Mouse (Mus musculus): ENCODE measurements around the gene Cnksr2.

Gene Cnksr2

DNA sequence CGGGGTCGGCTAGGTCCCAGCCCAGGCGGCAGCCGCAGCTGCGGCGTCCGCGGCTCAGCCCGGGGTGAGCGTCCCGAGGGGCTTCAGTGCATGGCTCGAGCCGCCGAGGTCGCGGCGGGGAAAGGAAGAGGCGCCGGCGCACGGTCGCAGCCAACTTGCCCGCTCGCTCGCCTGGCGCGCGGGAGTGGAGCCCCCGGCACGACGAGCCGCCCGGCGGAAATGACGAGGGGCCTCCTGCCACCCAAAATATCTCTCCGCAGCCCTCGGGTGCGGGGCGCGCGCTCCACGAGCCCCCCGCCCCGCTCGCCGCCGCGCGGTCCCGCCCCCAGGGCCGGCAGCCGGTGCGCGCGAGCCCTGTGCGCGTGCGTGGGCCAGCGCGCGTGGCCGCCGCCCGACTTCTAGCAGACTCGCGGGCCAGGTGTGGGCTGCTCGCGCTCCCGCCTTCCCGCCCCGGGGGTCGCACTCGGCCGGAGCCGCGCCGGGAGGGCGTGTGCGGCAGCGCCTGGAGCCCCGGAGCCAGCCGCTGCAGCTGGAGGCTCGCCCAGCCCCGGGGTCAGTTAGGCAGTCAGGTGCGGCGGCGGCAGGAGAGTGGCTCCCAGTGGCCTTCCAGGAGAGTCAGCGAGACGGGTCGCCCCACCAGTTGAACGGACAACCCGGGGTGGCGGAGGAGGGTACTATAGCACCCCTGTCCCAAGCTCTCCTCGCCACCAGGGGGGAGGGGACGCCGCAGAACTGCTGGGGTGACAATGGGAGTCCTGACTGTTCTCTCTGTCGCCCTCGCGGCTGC lies at the start of gene Cnksr2:
Gene Cnksr2, minus strand, starts transcription at position 238 of the 787 bp plus-strand sequence.
- DNase-seq (ENCODE audit: low spot score), result no peak

DNA sequence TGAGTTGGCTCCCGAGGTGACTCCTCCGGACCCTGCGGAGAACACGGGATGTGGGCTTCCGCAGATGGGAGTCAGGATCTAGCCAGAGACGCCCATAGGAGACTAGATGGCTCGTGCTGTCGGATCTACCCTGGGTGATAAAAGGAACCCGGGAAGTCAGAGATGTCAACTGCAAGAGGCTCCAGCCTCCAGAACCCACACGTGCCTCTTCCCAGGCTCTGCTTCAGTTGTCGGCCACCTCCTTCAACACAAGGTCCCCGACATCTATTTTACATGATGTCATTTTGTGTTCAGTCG lies 698 bp upstream of the Cnksr2 start:
- DNase-seq (ENCODE audit: low spot score), result no peak

DNA sequence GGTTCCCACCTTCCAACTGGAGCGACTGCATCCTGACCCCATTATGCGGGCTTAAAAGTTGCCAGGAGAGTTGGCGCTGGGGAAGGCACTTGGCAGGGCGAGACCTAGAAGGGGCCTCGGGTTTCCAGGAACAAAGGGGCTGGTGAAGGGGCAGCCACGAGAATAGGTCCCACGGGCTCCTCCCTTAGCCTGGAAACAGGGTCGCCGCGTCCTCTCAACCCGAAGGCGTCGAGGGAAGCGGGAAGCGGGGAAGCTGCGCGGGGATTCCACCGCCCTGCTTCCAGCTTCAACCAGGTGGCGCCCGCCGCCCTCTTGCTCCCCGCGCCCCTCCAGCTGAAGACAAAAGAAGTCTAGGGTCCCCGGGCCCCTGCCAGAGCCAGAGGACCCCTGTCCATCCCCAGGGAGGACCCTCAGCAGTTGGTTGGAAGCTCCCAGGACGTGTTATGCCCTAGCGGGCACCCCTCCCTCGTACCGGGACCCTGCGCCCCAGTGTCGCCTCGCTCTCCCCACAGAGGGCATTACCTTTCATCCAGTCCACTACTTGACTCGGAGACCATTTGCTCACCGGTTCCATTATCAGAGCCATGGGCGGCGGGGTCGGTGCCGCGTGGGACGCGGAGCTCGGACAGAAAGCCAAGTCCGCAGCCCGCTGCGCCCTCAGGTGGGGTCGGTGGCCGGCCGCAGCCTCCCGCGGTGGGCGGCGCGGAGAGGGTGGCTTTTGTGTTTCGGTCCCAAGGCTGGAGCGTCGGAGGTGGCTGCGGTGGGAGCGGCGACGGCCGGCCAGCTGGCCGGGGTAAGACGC lies 638 bp downstream of the Cnksr2 start:
- no peak for DNase-seq (ENCODE audit: low spot score)

DNA sequence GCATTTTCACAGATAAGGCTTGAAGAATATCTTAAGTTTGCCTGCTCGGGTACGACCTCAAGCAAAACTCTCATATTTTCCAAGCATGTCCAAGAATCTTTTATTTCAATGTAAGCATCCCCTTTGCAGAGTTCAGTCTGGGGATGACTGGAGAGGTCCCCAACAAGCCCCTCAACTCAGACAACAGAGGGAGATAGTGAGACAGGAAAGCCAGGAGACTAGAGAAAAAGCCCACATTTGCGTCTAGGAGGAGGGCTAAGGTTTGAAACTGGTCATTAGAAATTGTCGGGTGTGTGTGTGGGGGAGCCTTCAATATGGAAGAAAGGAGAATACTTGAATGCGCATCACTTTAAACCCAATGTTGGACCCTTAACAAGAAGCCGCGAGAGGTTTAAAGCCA lies 1.4 kb downstream of the Cnksr2 start:
- DNase-seq (ENCODE audit: low spot score), result no peak

DNA sequence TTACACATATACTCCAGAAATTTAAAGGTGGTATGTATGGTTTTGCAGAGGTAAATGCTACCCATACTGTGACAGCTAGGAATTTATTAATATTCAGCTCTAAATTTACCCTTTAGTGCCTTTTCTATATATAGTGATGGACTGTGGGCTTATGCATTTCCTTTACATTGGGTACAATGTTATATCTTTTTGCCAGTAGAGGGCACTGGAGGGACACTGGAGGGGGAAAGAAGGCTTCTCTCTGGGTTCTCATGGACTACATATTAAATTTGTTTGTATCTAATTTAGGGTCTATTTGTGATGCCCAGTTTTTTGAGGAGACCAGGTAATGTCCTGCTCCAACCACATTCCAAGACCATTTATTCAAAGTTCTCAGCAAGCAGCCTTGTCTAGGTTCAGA lies 91.4 kb downstream of the Cnksr2 start:
- DNase-seq (ENCODE audit: low spot score), result no peak

DNA sequence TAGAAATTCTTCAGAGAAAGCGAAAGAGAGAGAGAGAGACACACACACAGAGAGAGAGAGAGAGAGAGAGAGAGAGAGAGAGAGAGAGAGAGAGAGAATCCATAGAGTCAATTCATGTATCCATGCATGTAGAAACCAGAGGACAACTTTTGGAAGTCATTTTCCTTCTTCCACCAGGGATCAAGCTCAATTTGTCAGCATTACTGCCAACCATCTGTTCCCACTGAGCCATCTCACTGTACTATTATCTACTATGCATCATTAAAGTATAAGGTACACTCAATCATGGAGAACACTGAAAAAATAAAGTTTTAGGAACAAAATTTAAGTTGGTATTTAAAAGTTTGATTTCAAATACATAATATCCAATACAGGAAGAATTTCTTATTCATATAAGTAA lies 93.8 kb downstream of the Cnksr2 start:
- DNase-seq (ENCODE audit: low spot score), result no peak

DNA sequence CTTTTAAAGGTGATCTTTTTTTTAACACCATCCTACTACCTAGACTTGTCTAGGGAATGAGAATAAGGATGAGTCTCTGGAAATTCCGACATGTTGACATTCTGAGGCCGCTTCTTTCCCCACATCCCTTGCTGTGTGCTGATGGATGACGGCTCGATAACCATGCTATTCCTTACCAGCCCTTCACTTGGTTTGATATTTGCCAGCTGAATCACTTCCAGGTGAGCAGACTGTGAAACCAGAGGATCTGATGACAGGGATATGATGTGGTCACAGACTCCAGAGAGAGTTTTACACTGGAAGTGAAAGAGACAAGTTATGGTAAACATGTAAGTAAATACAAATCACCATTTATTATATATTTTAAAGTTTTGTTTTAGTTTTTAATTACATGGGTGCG lies 98.0 kb downstream of the Cnksr2 start:
- DNase-seq (ENCODE audit: low spot score), result no peak

DNA sequence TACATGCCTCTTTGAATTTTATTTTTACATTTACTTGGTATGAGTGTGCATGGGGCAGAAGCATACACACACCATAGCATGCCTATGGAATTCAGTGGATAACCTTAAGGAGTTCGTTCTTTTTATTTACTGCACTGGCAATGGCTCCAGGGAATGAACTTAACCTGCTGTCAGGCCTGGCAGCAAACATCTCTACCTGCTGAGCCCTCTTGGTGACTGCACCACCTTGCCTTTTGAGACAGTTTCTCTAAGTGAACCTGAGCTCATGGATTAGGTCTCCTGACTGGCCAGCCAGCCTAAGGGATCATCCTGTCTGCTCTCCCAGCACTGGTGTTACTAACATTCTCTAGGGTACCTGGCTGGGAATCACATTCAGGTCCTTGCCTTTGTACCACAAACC lies 106.5 kb downstream of the Cnksr2 start:
- DNase-seq (ENCODE audit: low spot score), result no peak

DNA sequence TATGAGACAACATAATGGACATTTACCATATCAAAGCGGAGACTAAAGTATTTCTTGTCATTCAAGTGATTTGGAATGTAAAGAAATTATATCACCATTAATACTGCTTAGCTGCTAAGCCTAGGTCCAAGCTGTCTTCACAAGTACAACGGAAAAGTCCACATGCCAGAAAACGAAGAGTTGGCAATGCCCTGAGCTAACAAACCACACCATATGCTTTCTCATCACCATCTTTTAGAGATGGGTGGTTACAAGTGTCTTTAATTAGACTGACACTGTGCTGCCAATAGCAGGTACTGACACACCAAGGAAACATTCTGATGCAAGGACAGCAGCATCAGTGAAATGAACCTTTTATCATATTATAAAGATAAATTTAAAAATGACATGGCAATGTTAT lies 123.0 kb downstream of the Cnksr2 start:
- no peak for DNase-seq (ENCODE audit: low spot score)

DNA sequence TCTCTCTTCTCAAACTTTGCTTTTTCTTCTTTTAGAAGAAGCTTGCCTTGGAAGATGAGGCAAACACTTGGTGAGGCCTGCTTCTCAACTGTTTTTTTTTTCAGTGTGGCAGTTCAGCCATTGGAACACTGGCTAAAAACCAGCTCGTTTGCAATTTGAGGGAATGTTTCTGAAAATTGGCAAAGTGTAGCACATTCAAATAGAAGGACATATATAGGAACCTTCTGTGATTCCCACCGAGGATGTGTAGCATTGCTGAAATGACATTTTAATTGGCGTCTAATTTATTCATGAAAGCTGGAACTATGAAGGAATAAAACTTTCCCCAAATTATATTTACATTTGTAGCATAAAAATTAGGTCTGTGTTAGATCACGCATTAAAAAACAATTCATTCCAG lies 213.1 kb downstream of the Cnksr2 start:
- no peak for DNase-seq (ENCODE audit: low spot score)

DNA sequence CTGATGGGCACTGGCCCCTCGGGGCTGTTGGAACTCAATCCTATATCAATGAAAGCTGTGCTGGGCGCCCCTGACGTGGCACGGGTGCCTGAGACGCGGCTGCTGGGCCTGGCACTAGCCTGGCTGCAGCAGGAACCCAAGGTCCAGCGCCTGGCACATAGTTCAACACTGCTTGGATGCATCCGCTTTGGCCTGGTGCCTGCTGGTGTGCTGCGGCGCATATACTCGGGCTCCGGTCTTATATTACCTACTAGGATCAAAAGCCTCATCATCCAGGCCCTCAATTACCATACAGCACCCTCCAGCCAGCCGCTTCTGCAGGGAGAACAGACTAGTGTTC lies 224.2 kb downstream of the Cnksr2 start:
- DNase-seq (ENCODE audit: low spot score), result no peak

DNA sequence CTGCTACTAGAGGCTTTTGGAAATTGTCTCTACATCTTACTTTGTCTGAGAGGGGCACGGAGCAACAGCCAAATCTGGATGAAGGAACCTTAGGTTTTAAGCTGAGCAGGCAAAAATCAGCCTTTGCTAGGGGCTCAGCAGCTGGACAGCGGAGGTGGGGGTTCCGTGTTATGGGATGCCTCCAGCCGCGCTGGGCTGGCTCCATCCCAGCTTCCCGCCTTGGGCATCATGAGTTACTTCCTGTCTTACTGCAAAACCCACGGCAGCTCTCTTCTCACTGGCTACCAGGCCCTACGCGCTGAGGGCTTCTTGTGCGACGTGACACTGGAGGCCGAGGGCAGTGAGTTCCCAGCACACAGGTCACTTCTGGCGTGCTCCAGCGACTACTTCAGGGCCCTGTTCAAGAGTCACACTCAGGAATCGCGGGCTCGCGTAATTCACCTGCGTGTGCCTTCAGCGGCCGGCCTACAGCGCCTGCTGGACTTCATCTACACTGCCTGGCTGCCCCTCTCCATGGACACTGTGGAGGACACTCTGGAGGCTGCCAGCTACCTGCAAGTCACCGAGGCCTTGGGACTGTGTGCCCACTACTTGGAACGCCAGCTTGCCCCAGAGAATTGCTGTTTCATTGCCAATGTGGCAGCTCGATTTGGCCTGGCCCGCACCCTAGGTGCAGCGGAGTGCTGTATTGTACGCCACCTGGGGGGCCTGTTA lies 224.7 kb downstream of the Cnksr2 start, which contains the start of gene Klhl34:
Gene Klhl34, plus strand, starts transcription at position 229 of the 714 bp plus-strand sequence.
- no peak for DNase-seq (ENCODE audit: low spot score)

DNA sequence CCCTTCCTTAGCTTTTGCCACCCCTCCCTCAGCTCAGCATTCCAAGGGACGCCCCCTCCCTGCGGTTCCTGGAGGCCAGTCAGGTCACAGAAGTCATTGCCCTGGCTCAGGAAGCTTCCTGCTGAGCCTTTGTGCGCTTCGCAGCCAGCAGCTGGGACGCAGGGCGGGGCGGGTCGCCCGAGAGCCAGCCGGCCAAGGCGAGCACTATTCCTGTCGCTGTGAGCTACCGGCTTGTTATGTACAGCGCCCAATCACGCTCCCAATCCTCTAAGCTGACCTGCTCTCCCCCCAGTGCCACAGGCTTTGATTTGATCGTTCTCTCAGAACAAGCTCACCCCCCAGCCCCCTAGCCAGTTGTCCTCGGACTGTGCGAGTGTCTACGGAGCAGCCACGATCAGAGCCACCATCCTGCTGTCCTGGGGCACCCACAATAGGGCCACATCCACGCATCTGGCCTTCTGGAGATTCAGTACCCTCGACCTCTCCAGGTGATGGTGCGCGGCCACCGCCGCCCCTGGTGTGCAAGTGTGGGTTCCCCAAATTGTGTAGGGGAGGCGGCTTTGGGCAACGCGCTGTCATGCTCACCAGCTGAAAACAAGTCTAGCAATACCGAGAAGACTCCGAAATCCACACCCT lies 225.4 kb downstream of the Cnksr2 start:
- no peak for DNase-seq (ENCODE audit: low spot score)

DNA sequence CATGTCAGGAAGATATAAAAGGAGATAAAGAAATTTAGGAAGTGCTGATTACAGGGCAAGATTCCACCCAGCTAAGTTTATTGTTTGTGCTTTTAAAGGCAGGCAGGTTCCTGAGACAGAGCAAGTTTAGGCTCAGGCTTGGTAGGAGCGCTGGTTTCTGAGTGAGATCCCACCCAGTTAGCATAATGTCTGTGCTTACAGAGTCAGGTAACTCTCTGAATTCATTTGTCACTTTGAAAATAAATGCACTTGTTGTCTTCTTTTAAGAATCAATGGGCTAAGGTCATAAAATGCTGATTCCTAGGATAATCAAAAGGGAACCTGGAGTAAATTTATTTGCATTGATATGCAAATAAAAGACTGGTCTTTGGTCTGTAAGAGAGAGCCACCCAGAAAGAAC lies 233.4 kb downstream of the Cnksr2 start:
- DNase-seq (ENCODE audit: low spot score), result no peak

DNA sequence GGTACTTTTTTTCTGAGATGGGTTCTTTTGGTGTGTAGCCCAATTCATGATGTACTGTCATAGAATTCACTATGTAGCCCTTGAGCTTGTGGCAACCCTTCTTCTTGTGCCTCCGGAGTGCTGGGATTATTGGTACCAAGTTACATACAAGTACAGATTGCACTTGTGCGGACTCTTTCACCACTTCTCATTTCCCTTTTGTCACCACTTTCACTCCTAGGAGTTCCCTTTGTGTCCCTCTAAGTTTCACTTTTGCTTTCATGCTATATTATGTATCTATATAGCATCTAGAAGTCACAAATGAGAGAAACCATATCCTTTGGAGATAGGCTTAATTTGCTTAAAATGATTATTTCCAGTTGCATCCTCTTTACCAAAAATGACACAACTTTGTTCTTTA lies 241.4 kb downstream of the Cnksr2 start:
- DNase-seq (ENCODE audit: low spot score), result no peak
